ENCODE assay signal across 10 mouse cellular contexts in the genomic region with DNA sequence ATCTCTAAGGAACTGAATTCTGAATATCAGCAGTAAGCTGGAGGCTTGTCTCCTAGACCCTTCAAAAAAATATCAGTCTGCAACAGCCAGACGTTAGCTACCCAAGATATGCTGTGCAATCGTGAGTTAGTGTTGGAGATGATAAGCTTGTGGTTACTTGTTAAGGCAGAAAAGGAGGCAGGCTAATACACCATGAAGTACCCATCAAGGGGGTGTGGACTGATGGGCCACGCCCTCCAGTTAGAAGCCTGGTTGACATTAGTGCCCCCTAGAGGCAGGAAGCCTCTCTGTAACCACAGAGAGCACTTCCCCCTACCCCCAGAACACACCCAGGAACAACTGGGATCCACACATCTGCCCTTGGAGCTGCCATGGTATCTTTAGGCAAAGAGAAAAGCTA. TPM values are rescaled to one million over a fixed set of nuclear protein-coding genes. Genes with fewer than 3 reads are reported as not detected.
DNase-seq lines count a peak whose midpoint lies in the region; ATAC-seq and TF ChIP-seq lines count a peak whose summit lies in the region.
"Had no signal": no experiment of that assay in that cellular context is flagged by ENCODE, and none has a peak within 500 bp of the region (broad histone marks: within the 10 kb centered on the region; RNA-seq: fewer than 3 reads in every experiment).

No protein-coding gene starts in this region.

- H3K79me2 ChIP-seq in liver, adult 2 months (ENCODE audit: control insufficient read depth, insufficient read depth, low read length), result no peaks in the 10 kb centered on the region

- H3K36me3 ChIP-seq in heart, embryonic 11.5 days (ENCODE audit: control insufficient read depth, insufficient read depth, low read length), result no peaks in the 10 kb centered on the region
- H3K36me3 ChIP-seq in liver, adult 2 months (ENCODE audit: control insufficient read depth, insufficient read depth, low read length), result no peaks in the 10 kb centered on the region

- H3K27me3 ChIP-seq in heart, embryonic 11.5 days (ENCODE audit: control insufficient read depth, insufficient read depth, low read length), result no peaks in the 10 kb centered on the region
- no peaks in the 10 kb centered on the region for H3K27me3 ChIP-seq in liver, adult 2 months (ENCODE audit: control insufficient read depth, insufficient read depth, low read length)

- peak; percentile 56; the same call in 1 of the 2 replicates for TF ChIP-seq CTCF in bone marrow, adult 2 months (IDR thresholded peaks at IDR 0.05; ENCODE audit: control insufficient read depth, insufficient read depth, low read length)
- peak; percentile 18; the same call in 1 of the 2 replicates for TF ChIP-seq CTCF in liver, adult 2 months (IDR thresholded peaks at IDR 0.05; ENCODE audit: low read depth, low read length)

- TF ChIP-seq POLR2A in bone marrow, adult 2 months (IDR thresholded peaks at IDR 0.05; ENCODE audit: borderline replicate concordance, control insufficient read depth, low read depth, low read length), result no peak
- TF ChIP-seq POLR2A in liver, adult 2 months (IDR thresholded peaks at IDR 0.05; ENCODE audit: extremely low read depth, insufficient read depth, low read length), result no peak

- no peak overlapping the region for H3K4me2 ChIP-seq in heart, embryonic 11.5 days

- no peaks in the 10 kb centered on the region for H3K9me3 ChIP-seq in heart, embryonic 11.5 days (replicated peaks; ENCODE audit: control insufficient read depth, low read length)

- no peak overlapping the region for H3K4me3 ChIP-seq in heart, embryonic 11.5 days (ENCODE audit: low read depth, low read length)
- no peak overlapping the region for H3K4me3 ChIP-seq in bone marrow, adult 2 months (replicated peaks; ENCODE audit: control insufficient read depth, low read depth, low read length)
- H3K4me3 ChIP-seq in liver, adult 2 months (ENCODE audit: insufficient read depth, low read depth, low read length), result no peak overlapping the region

- no peak overlapping the region for H3K9ac ChIP-seq in heart, embryonic 11.5 days (ENCODE audit: low read depth, low read length)
- no peak overlapping the region for H3K9ac ChIP-seq in liver, adult 2 months (ENCODE audit: low read depth, low read length)

- H3K4me1 ChIP-seq in heart, embryonic 11.5 days (ENCODE audit: control insufficient read depth, insufficient read depth, low read length), result peaks cover 25% of the 10 kb centered on the region
- peaks cover 3% of the 10 kb centered on the region; the same call in 1 of the 2 replicates for H3K4me1 ChIP-seq in bone marrow, adult 2 months (ENCODE audit: control insufficient read depth, insufficient read depth, low read length)
- H3K4me1 ChIP-seq in liver, adult 2 months (ENCODE audit: control insufficient read depth, insufficient read depth, low read length), result no peaks in the 10 kb centered on the region

- intact Hi-C loops in left cerebral cortex, postnatal 10 days (cut with DNase I), result no loop called here

- DNase-seq in heart, postnatal 4 days, result peak; percentile 34
- peak; percentile 36 to 39 for DNase-seq in B cell, adult 2 months
- no peak for DNase-seq in liver, adult 2 months (ENCODE audit: extremely low read depth, low read depth, low spot score)
- DNase-seq in frontal cortex, postnatal 14 days (ENCODE audit: low spot score in 2 of 2), result no peak
- no peak for DNase-seq in left cerebral cortex, postnatal 10 days (ENCODE audit: extremely low spot score in 1 of 2, low spot score in 2 of 2)
- DNase-seq in cerebellum, postnatal 4 days (ENCODE audit: low spot score in 2 of 2), result no peak

- no peak; the same call in 1 of the 2 replicates for ATAC-seq in heart, embryonic 11.5 days (replicated peaks; ENCODE audit: insufficient number of reproducible peaks, low FRiP score, low TSS enrichment)
- ATAC-seq: inflammation-experienced regulatory T-cells, adult 6 months had no signal

- H3K27ac ChIP-seq in heart, embryonic 11.5 days (ENCODE audit: low read depth, low read length), result no peak overlapping the region
- no peak overlapping the region for H3K27ac ChIP-seq in bone marrow, adult 2 months (ENCODE audit: control insufficient read depth, insufficient read depth, low read depth, low read length, poor library complexity)
- H3K27ac ChIP-seq in liver, adult 2 months (replicated peaks; ENCODE audit: insufficient read depth, low read depth, low read length), result no peak overlapping the region

- WGBS in heart, embryonic 11.5 days (ENCODE audit: insufficient replicate concordance), result 12% methylated on average over 3 of the region's 3 CpGs
- 23% methylated on average over 3 of the region's 3 CpGs for WGBS in bone marrow, adult 2 months
- 33% methylated on average over 3 of the region's 3 CpGs for WGBS in liver, adult 2 months

RNA-seq across cellular contexts. Expression of a gene that starts 39.9 kb away (rescaled TPM):
- total RNA-seq in heart, postnatal 4 days (2021), result 10 to 100 TPM; 17.6 to 18.8 TPM
- 6.4 and 9.1 TPM in 2 replicates for polyA plus RNA-seq in heart, embryonic 11.5 days (2014; fragmentation: Nextera tagmentation; extraction: Ambion mirVana)
- not detected in 2 replicates for polyA plus RNA-seq in bone marrow, adult 2 months (2011; ENCODE audit: insufficient read depth, insufficient read length, low replicate concordance, missing spikeins)
- 0.20 TPM in 1 of 2 replicates, not detected in the other for total RNA-seq in liver, adult 2 months (2014; rRNA removed)
- 0.24 and 0.31 TPM in 2 replicates for polyA plus RNA-seq in liver, adult 2 months (2012; rRNA removed)
- 10 to 100 TPM; 33.1 to 33.8 TPM for total RNA-seq in left cerebral cortex, postnatal 10 days (2021)
- total RNA-seq: neutrophil, adult 5-6 weeks had no signal
- polyA plus RNA-seq: inflammation-experienced regulatory T-cells, adult 6 months had no signal

Comparison
In these comparisons a context has a peak if more than half of its experiments do, and no peak if none do; other contexts are left out.
1. DNase-seq: peak in heart, postnatal 4 days (single experiment) and B cell, adult 2 months (2 of 2); none in liver, adult 2 months (single experiment), frontal cortex, postnatal 14 days (0 of 2), left cerebral cortex, postnatal 10 days (0 of 2) and cerebellum, postnatal 4 days (0 of 2).
2. RNA of a gene that starts 39.9 kb away (total RNA-seq): 33.1 to 33.8 TPM in left cerebral cortex, postnatal 10 days and 17.6 to 18.8 TPM in heart, postnatal 4 days; 0.20 TPM in liver, adult 2 months; every median in the first group is over 10 times any median in the second.